Mouse (Mus musculus): Measurements from ENCODE around the gene 1700025B11Rik.

DNA sequence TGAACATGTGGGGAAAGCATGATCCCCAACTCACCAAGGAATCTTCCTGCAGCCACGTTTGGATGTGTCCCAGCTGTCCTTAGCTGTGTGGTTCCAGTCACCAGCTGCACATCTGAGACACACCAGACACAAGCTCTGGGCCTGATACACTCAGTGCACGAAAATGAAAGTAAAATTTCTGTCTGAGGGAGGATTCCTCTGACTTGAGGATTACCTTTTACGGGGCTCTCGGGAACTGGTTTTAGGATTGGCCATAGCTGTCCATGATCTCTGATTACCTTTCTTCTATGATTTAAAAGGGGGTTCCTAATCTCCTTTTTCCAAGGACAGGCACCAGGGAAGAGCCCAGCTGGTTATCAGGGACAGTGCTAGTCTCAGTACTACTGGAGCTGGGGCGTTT lies 34.3 kb upstream of the 1700025B11Rik start, which contains the start of gene Apol10b:
- TF ChIP-seq CTCF (IDR thresholded peaks at IDR 0.05; ENCODE audit: low read depth) (no peak), EP300 (IDR thresholded peaks at IDR 0.05; ENCODE audit: low read depth) (no peak)
